Mouse (Mus musculus) A20 (cell line): ENCODE measurements around the gene Slc39a11.
"Not testable (repeated sequence)": the region's sequence is repeated elsewhere in the genome, so short reads cannot be mapped to it uniquely, and the experiment has no call there.

Experiments used
- DNase-seq: peaks from one replicate; pipeline ENCODE4 v3.0.0-alpha.2; 2011; ENCODE audit warnings: low read depth, low spot score

Slc39a11 gene

GRCm38 (mm10) chr11:113600526-113601245, 49.2 kb downstream of the Slc39a11 start:
- DNase-seq: no peak

GRCm38 (mm10) chr11:113597632-113598031, 52.2 kb downstream of the Slc39a11 start:
- no peak for DNase-seq

GRCm38 (mm10) chr11:113595144-113595543, 54.7 kb downstream of the Slc39a11 start:
- no peak for DNase-seq

GRCm38 (mm10) chr11:113588936-113589335, 60.9 kb downstream of the Slc39a11 start:
- no peak for DNase-seq

- DNase-seq: no peak
Measured at GRCm38 (mm10) chr11:113586423-113586822, 63.5 kb downstream of the Slc39a11 start.

- DNase-seq: no peak
Measured at GRCm38 (mm10) chr11:113583879-113584661, 65.8 kb downstream of the Slc39a11 start.

GRCm38 (mm10) chr11:113577221-113577620, 72.7 kb downstream of the Slc39a11 start:
- DNase-seq: no peak

GRCm38 (mm10) chr11:113572641-113573040, 77.2 kb downstream of the Slc39a11 start:
- no peak for DNase-seq

GRCm38 (mm10) chr11:113571616-113572015, 78.3 kb downstream of the Slc39a11 start:
- no peak for DNase-seq

- no peak for DNase-seq
Measured at GRCm38 (mm10) chr11:113568999-113569398, 80.9 kb downstream of the Slc39a11 start.

- not testable (repeated sequence) for DNase-seq
Measured at GRCm38 (mm10) chr11:113567926-113568325, 82.0 kb downstream of the Slc39a11 start.

- peak; percentile 92 for DNase-seq
Measured at GRCm38 (mm10) chr11:113565006-113565995, 84.6 kb downstream of the Slc39a11 start.

GRCm38 (mm10) chr11:113562326-113562725, 87.6 kb downstream of the Slc39a11 start:
- no peak for DNase-seq

GRCm38 (mm10) chr11:113560150-113560549, 89.7 kb downstream of the Slc39a11 start:
- DNase-seq: no peak

GRCm38 (mm10) chr11:113558505-113558904, 91.4 kb downstream of the Slc39a11 start:
- no peak for DNase-seq

- DNase-seq: no peak
Measured at GRCm38 (mm10) chr11:113556142-113556541, 93.7 kb downstream of the Slc39a11 start.

GRCm38 (mm10) chr11:113554701-113555360, 95.0 kb downstream of the Slc39a11 start:
- DNase-seq: no peak

- no peak for DNase-seq
Measured at GRCm38 (mm10) chr11:113554194-113554593, 95.7 kb downstream of the Slc39a11 start.

GRCm38 (mm10) chr11:113553605-113554004, 96.3 kb downstream of the Slc39a11 start:
- DNase-seq: no peak

GRCm38 (mm10) chr11:113552539-113552938, 97.3 kb downstream of the Slc39a11 start:
- DNase-seq: no peak
